Mouse (Mus musculus) liver, embryonic 11.5 days (tissue): ENCODE results near the gene Pappa. TPM values are rescaled to one million over a fixed set of nuclear protein-coding genes. Genes with fewer than 3 reads are reported as not detected.

ENCODE experiments used
- ATAC-seq: fragments of 200-750 bp; cut with Nextera tagmentation; replicated peaks from 2 replicates; pipeline ENCODE4 v1.8.0; 2017; ENCODE audit warnings: moderate number of reproducible peaks, mild to moderate bottlenecking, moderate TSS enrichment, moderate library complexity; ENCODE audit not compliant: low FRiP score
- DNase-seq: peaks from one replicate; pipeline ENCODE4 v3.0.0-alpha.2; 2017; ENCODE audit warnings: low spot score
- H3K27ac ChIP-seq: fragments of 300-500 bp; sonication (generic); 2 replicates; pipeline ENCODE4 v1.5.1; 2014; ENCODE audit warnings: mild to moderate bottlenecking, low read depth, low read length, control low read depth
- H3K27me3 ChIP-seq: fragments of 300-500 bp; sonication (generic); replicated peaks from 2 replicates; pipeline ENCODE4 v1.6.1; 2014; ENCODE audit warnings: low read length, mixed read lengths; ENCODE audit not compliant: control insufficient read depth, insufficient read depth
- H3K36me3 ChIP-seq: fragments of 300-500 bp; sonication (generic); 2 replicates; pipeline ENCODE4 v1.6.1; 2014; ENCODE audit warnings: mild to moderate bottlenecking, low read length, moderate library complexity, mixed read lengths; ENCODE audit not compliant: control insufficient read depth, insufficient read depth
- H3K4me1 ChIP-seq: fragments of 300-500 bp; sonication (generic); replicated peaks from 2 replicates; pipeline ENCODE4 v1.6.1; 2014; ENCODE audit warnings: low read length, mixed read lengths; ENCODE audit not compliant: control insufficient read depth, insufficient read depth
- H3K4me2 ChIP-seq: fragments of 300-500 bp; sonication (generic); 2 replicates; pipeline ENCODE4 v1.6.1; 2014; ENCODE audit warnings: mild to moderate bottlenecking, control low read depth, moderate library complexity
- H3K4me3 ChIP-seq: fragments of 300-500 bp; sonication (generic); 2 replicates; pipeline ENCODE4 v1.5.1; 2014; ENCODE audit warnings: low read depth, low read length, control low read depth
- H3K9ac ChIP-seq: fragments of 300-500 bp; sonication (generic); 2 replicates; pipeline ENCODE4 v1.6.1; 2014; ENCODE audit warnings: low read depth, low read length, control low read depth
- H3K9me3 ChIP-seq: fragments of 300-500 bp; sonication (generic); 2 replicates; pipeline ENCODE4 v1.6.1; 2016; ENCODE audit warnings: low read length, inconsistent platforms, mixed read lengths; ENCODE audit not compliant: control insufficient read depth
- WGBS: fragments of 180-500 bp; shearing (Covaris S2); extraction: QIAGEN DNeasy Blood & Tissue Kit; methylation state at CpG from one replicate; pipeline ENCODE4 v1.1.7; 2014; 5-methylcytosine and 5-hydroxymethylcytosine counted together
- polyA plus RNA-seq: library from polyadenylated mRNA; unstranded; fragments of >200 nt; fragmentation: Nextera tagmentation; extraction: Ambion mirVana; gene quantifications from 2 replicates; pipeline ENCODE4 v1.2.1, GENCODE M21; 2014

Gene Pappa
- polyA plus RNA-seq, 1 experiment from 2014 or later, result 0.40 TPM

GRCm38 (mm10) chr4:65125341-65126332 lies 1.7 kb downstream of the Pappa start:
- peaks cover 39% of the 10 kb centered on the region for H3K27me3 ChIP-seq
- WGBS, result under 1% methylated on average over 30 of the region's 30 CpGs
- H3K4me3 ChIP-seq, result peak overlapping the region; percentile 55
- ATAC-seq (0 out of 2 replicates have a peak, but pooled peaks have one; percentile 14), DNase-seq (peak; percentile 45)
- no peaks in the 10 kb centered on the region for H3K36me3 ChIP-seq
- H3K4me1 ChIP-seq, result peaks cover 3% of the 10 kb centered on the region; the same call in 1 of the 2 replicates
- H3K4me2 ChIP-seq, result peak overlapping the region; percentile 69
- no peak overlapping the region for H3K27ac ChIP-seq
- no peaks in the 10 kb centered on the region for H3K9me3 ChIP-seq
- H3K9ac ChIP-seq, result no peak overlapping the region

- no peaks in the 10 kb centered on the region for H3K9me3 ChIP-seq
- ATAC-seq (no peak), DNase-seq (peak; percentile 34)
- peak overlapping the region; percentile 69 for H3K4me2 ChIP-seq
- peaks cover 3% of the 10 kb centered on the region; the same call in 1 of the 2 replicates for H3K4me1 ChIP-seq
- H3K36me3 ChIP-seq, result no peaks in the 10 kb centered on the region
- no peak overlapping the region for H3K27ac ChIP-seq
- H3K9ac ChIP-seq, result no peak overlapping the region
- peaks cover 39% of the 10 kb centered on the region for H3K27me3 ChIP-seq
- H3K4me3 ChIP-seq, result peak overlapping the region; percentile 55
- 18% methylated on average over 23 of the region's 23 CpGs for WGBS
Measured at GRCm38 (mm10) chr4:65126451-65127290, 2.7 kb downstream of the Pappa start.

- H3K9me3 ChIP-seq, result no peaks in the 10 kb centered on the region
- no peak overlapping the region for H3K4me3 ChIP-seq
- H3K4me2 ChIP-seq, result peak overlapping the region; percentile 69; the same call in 1 of the 2 replicates
- H3K36me3 ChIP-seq, result no peaks in the 10 kb centered on the region
- H3K9ac ChIP-seq, result no peak overlapping the region
- peaks cover 39% of the 10 kb centered on the region for H3K27me3 ChIP-seq
- WGBS, result 38% methylated on average over 6 of the region's 6 CpGs
- ATAC-seq (no peak), DNase-seq (no peak)
- H3K27ac ChIP-seq, result no peak overlapping the region
- H3K4me1 ChIP-seq, result peaks cover 3% of the 10 kb centered on the region; the same call in 1 of the 2 replicates
Measured at GRCm38 (mm10) chr4:65127291-65127590, 3.3 kb downstream of the Pappa start.

- Histone ChIP-seq H3K4me2 (no peak overlapping the region), H3K4me3 (no peak overlapping the region), H3K27ac (no peak overlapping the region), H3K4me1 (no peaks in the 10 kb centered on the region), H3K36me3 (no peaks in the 10 kb centered on the region), H3K27me3 (no peaks in the 10 kb centered on the region), H3K9me3 (no peaks in the 10 kb centered on the region), H3K9ac (no peak overlapping the region)
- no peak for ATAC-seq
- WGBS, result 79% methylated on average over 3 of the region's 3 CpGs
- DNase-seq, result no peak
Measured at GRCm38 (mm10) chr4:65132657-65133056, 8.7 kb downstream of the Pappa start.

- 66% methylated on average over 5 of the region's 5 CpGs for WGBS
- Histone ChIP-seq H3K4me3 (no peak overlapping the region), H3K36me3 (no peaks in the 10 kb centered on the region), H3K4me1 (no peaks in the 10 kb centered on the region), H3K9ac (no peak overlapping the region), H3K9me3 (no peaks in the 10 kb centered on the region), H3K27me3 (no peaks in the 10 kb centered on the region), H3K27ac (no peak overlapping the region), H3K4me2 (no peak overlapping the region)
- ATAC-seq, result no peak
- DNase-seq, result no peak
Measured at GRCm38 (mm10) chr4:65134358-65134757, 10.4 kb downstream of the Pappa start.

GRCm38 (mm10) chr4:65135109-65135508 lies 11.1 kb downstream of the Pappa start:
- no peak overlapping the region for H3K4me3 ChIP-seq
- no peak overlapping the region for H3K4me2 ChIP-seq
- H3K9me3 ChIP-seq, result no peaks in the 10 kb centered on the region
- DNase-seq (no peak), ATAC-seq (no peak)
- no peak overlapping the region for H3K27ac ChIP-seq
- no peaks in the 10 kb centered on the region for H3K36me3 ChIP-seq
- no peaks in the 10 kb centered on the region for H3K27me3 ChIP-seq
- 66% methylated on average over 5 of the region's 5 CpGs for WGBS
- no peak overlapping the region for H3K9ac ChIP-seq
- no peaks in the 10 kb centered on the region for H3K4me1 ChIP-seq

- no peak overlapping the region for H3K4me3 ChIP-seq
- H3K4me2 ChIP-seq, result no peak overlapping the region
- DNase-seq (no peak), ATAC-seq (no peak)
- H3K4me1 ChIP-seq, result no peaks in the 10 kb centered on the region
- H3K9me3 ChIP-seq, result no peaks in the 10 kb centered on the region
- no peaks in the 10 kb centered on the region for H3K36me3 ChIP-seq
- 82% methylated on average over 3 of the region's 3 CpGs for WGBS
- no peak overlapping the region for H3K9ac ChIP-seq
- H3K27me3 ChIP-seq, result no peaks in the 10 kb centered on the region
- H3K27ac ChIP-seq, result no peak overlapping the region
Measured at GRCm38 (mm10) chr4:65136541-65136940, 12.6 kb downstream of the Pappa start.

- DNase-seq (no peak), ATAC-seq (no peak)
- no peak overlapping the region for H3K27ac ChIP-seq
- H3K36me3 ChIP-seq, result no peaks in the 10 kb centered on the region
- no peak overlapping the region for H3K4me3 ChIP-seq
- no peak overlapping the region for H3K4me2 ChIP-seq
- H3K4me1 ChIP-seq, result no peaks in the 10 kb centered on the region
- WGBS, result 54% methylated on average over 1 of the region's 1 CpGs
- no peaks in the 10 kb centered on the region for H3K27me3 ChIP-seq
- no peaks in the 10 kb centered on the region for H3K9me3 ChIP-seq
- H3K9ac ChIP-seq, result no peak overlapping the region
Measured at GRCm38 (mm10) chr4:65146936-65147335, 23.0 kb downstream of the Pappa start.
